Mouse (Mus musculus): ENCODE measurements around the gene Gpkow. TPM values are rescaled to one million over a fixed set of nuclear protein-coding genes. Genes with fewer than 3 reads are reported as not detected.

The Gpkow gene
- total and polyA plus RNA-seq, 3 experiments, result 9.3 to 32.2 (median 14.6) TPM

GRCm38 (mm10) chrX:7728215-7728921 is 31.4 kb downstream of the Gpkow start, which contains the start of gene Praf2:
Gene Praf2 (plus strand): TSS chrX:7728439.
- peak; percentile 54; the same call in 1 of the 2 replicates for TF ChIP-seq POLR2AphosphoS2 (IDR thresholded peaks at IDR 0.05; ENCODE audit: low read depth, low read length)
- TF ChIP-seq SMC3 (IDR thresholded peaks at IDR 0.05; ENCODE audit: low read depth, low read length), result no peak
- peak; percentile 67; the same call in 1 of the 2 replicates for TF ChIP-seq ELF1 (IDR thresholded peaks at IDR 0.05; ENCODE audit: low read depth, low read length)
- TF ChIP-seq JUND (conservative IDR thresholded peaks at IDR 0.05; ENCODE audit: low read depth, low read length), result no peak
- TF ChIP-seq BHLHE40 (IDR thresholded peaks at IDR 0.05; ENCODE audit: low read depth, low read length), result no peak
- TF ChIP-seq GABPA (IDR thresholded peaks at IDR 0.05; ENCODE audit: insufficient replicate concordance, low read depth, low read length), result no peak; the same call in 1 of the 2 replicates
- TF ChIP-seq EP300 (IDR thresholded peaks at IDR 0.05; ENCODE audit: low read length), result no peak
- TF ChIP-seq ZC3H11A (IDR thresholded peaks at IDR 0.05; ENCODE audit: low read depth, low read length), result no peak
- TF ChIP-seq HCFC1 (IDR thresholded peaks at IDR 0.05; ENCODE audit: low read depth, low read length), result peak; percentile 93
- no peak for TF ChIP-seq RAD21 (IDR thresholded peaks at IDR 0.05; ENCODE audit: low read depth, low read length)
- peak; percentile 63; the same call in 1 of the 2 replicates for TF ChIP-seq NELFE (IDR thresholded peaks at IDR 0.05; ENCODE audit: low read depth, low read length)
- TF ChIP-seq MAX (IDR thresholded peaks at IDR 0.05; ENCODE audit: low read length), result peak; percentile 83
- no peak for TF ChIP-seq USF1 (IDR thresholded peaks at IDR 0.05; ENCODE audit: low read depth, low read length)
- 0 out of 2 replicates have a peak, but pooled peaks have one; percentile 24 for TF ChIP-seq SIN3A (IDR thresholded peaks at IDR 0.05; ENCODE audit: low read length)
- no peak; the same call in 1 of the 2 replicates for TF ChIP-seq TBP (conservative IDR thresholded peaks at IDR 0.05; ENCODE audit: low read depth, low read length)
- peak; percentile 80 for TF ChIP-seq NRF1 (IDR thresholded peaks at IDR 0.05; ENCODE audit: low read depth, low read length)
- no peak for TF ChIP-seq CHD2 (IDR thresholded peaks at IDR 0.05; ENCODE audit: low read length)
- TF ChIP-seq CHD1 (IDR thresholded peaks at IDR 0.05; ENCODE audit: low read depth, low read length), result no peak
- TF ChIP-seq USF2 (conservative IDR thresholded peaks at IDR 0.05; ENCODE audit: low read depth, low read length), result no peak
- no peak for TF ChIP-seq ZKSCAN1 (IDR thresholded peaks at IDR 0.05; ENCODE audit: borderline replicate concordance, low read depth, low read length)
- peak; percentile 25; the same call in 1 of the 2 replicates for TF ChIP-seq IRF4 (IDR thresholded peaks at IDR 0.05; ENCODE audit: low read depth, low read length)
- 0 out of 2 replicates have a peak, but pooled peaks have one; percentile 10 for TF ChIP-seq ETS1 (conservative IDR thresholded peaks at IDR 0.05; ENCODE audit: low read depth, low read length)
- TF ChIP-seq MAFK (IDR thresholded peaks at IDR 0.05; ENCODE audit: insufficient replicate concordance, low read length), result no peak
- no peak for TF ChIP-seq E2F4 (IDR thresholded peaks at IDR 0.05; ENCODE audit: insufficient replicate concordance, low read depth, low read length)
- TF ChIP-seq ZMIZ1 (IDR thresholded peaks at IDR 0.05; ENCODE audit: low read depth, low read length), result no peak
- TF ChIP-seq ZNF384 (IDR thresholded peaks at IDR 0.05; ENCODE audit: low read depth, low read length), result no peak
- no peak for TF ChIP-seq JUN (IDR thresholded peaks at IDR 0.05; ENCODE audit: insufficient read depth, low read depth, low read length)
- no peak for TF ChIP-seq CTCF (conservative IDR thresholded peaks at IDR 0.05 in 1 of 2, IDR thresholded peaks at IDR 0.05 in 1 of 2; ENCODE audit: low read depth in 2 of 2, low read length in 2 of 2)
- TF ChIP-seq MYC (IDR thresholded peaks at IDR 0.05; ENCODE audit: low read depth, low read length), result peak; percentile 91
- TF ChIP-seq MEF2A (IDR thresholded peaks at IDR 0.05; ENCODE audit: borderline replicate concordance, low read depth, low read length), result no peak
- no peak for TF ChIP-seq PAX5 (IDR thresholded peaks at IDR 0.05; ENCODE audit: low read length)
- 0 out of 2 replicates have a peak, but pooled peaks have one; percentile 64 for TF ChIP-seq MXI1 (IDR thresholded peaks at IDR 0.05; ENCODE audit: low read depth, low read length)
- TF ChIP-seq MAZ (IDR thresholded peaks at IDR 0.05; ENCODE audit: low read depth, low read length), result no peak
- TF ChIP-seq POLR2A (IDR thresholded peaks at IDR 0.05; ENCODE audit: low read depth, low read length), result peak; percentile 59
- no peak for TF ChIP-seq UBTF (IDR thresholded peaks at IDR 0.05; ENCODE audit: low read depth, low read length)
- TF ChIP-seq RCOR1 (conservative IDR thresholded peaks at IDR 0.05; ENCODE audit: low read depth, low read length), result no peak
- TF ChIP-seq TCF12 (IDR thresholded peaks at IDR 0.05; ENCODE audit: low read depth, low read length), result no peak
- TF ChIP-seq KAT2A (IDR thresholded peaks at IDR 0.05; ENCODE audit: insufficient replicate concordance, low read length), result peak; percentile 79; the same call in 1 of the 2 replicates
- dilution Hi-C loops (cut with MboI; ENCODE audit: extremely low pct_ligation_motif_present, extremely low pct_unique_long_range_greater_than_20kb, low sequenced_read_pairs), result no loop called here
- H3K4me1 ChIP-seq (ENCODE audit: control insufficient read depth in 1 of 2, insufficient read depth in 2 of 2), result peaks cover 9 to 15% of the 10 kb centered on the region in 2 experiments; a peak in 3 of 4 replicates
- H3K4me3 ChIP-seq (replicated peaks in 1 of 3; ENCODE audit: low read depth in 2 of 3, low read length in 2 of 3, poor library complexity in 1 of 3), result peak within 1 kb of the TSS; percentile 56 to 82 (median 59)
- peak; percentile 87 for DNase-seq (ENCODE audit: extremely low read depth)
- H3K9ac ChIP-seq (ENCODE audit: insufficient read depth, low read depth), result peak within 1 kb of the TSS; percentile 68
- H3K79me2 ChIP-seq (replicated peaks; ENCODE audit: control insufficient read depth, extremely low read depth, insufficient read depth, poor library complexity, severe bottlenecking), result 0 out of 2 replicates have a peak, but pooled peaks cover 8% of the 10 kb centered on the region
- H3K4me2 ChIP-seq (ENCODE audit: insufficient read depth, low read depth, poor library complexity, severe bottlenecking), result peak within 1 kb of the TSS; percentile 74
- H3K27me3 ChIP-seq (replicated peaks), result no peaks in the 10 kb centered on the region
- no peaks in the 10 kb centered on the region for H3K9me3 ChIP-seq (replicated peaks; ENCODE audit: low read length)
- peak within 1 kb of the TSS; percentile 74 for H3K27ac ChIP-seq (ENCODE audit: insufficient read depth, low read depth)
- in situ Hi-C loops (cut with MboI; ENCODE audit: low pct_ligation_motif_present, low pct_unique_long_range_greater_than_20kb, low sequenced_read_pairs), result no loop called here
- H3K36me3 ChIP-seq (replicated peaks in 1 of 2; ENCODE audit: control insufficient read depth in 1 of 2, insufficient read depth in 1 of 2, low read length in 1 of 2), result peaks cover 28 to 61% of the 10 kb centered on the region in 2 experiments

All from CH12.LX (cell line).